Mouse (Mus musculus) embryonic facial prominence, embryonic 14.5 days (tissue): ENCODE measurements around the gene Ergic1. TPM values are rescaled to one million over a fixed set of nuclear protein-coding genes. Genes with fewer than 3 reads are reported as not detected.

ENCODE experiments used
- ATAC-seq: fragments of 200-750 bp; cut with Nextera tagmentation; 2 replicates; pipeline ENCODE4 v1.8.0; 2017; ENCODE audit warnings: low read depth, moderate number of reproducible peaks, moderate TSS enrichment
- DNase-seq: peaks from one replicate; pipeline ENCODE4 v3.0.0-alpha.2; 2015; ENCODE audit warnings: low spot score
- H3K27ac ChIP-seq: fragments of 300-500 bp; sonication (generic); replicated peaks from 2 replicates; pipeline ENCODE4 v1.5.1; 2014; ENCODE audit warnings: low read depth, mild to moderate bottlenecking, low read length, moderate library complexity
- H3K27me3 ChIP-seq: fragments of 300-500 bp; sonication (generic); replicated peaks from 2 replicates; pipeline ENCODE4 v1.6.1; 2014; ENCODE audit warnings: low read length; ENCODE audit not compliant: control insufficient read depth, insufficient read depth
- H3K36me3 ChIP-seq: fragments of 300-500 bp; sonication (generic); 2 replicates; pipeline ENCODE4 v1.6.1; 2014; ENCODE audit warnings: low read length, mixed read lengths; ENCODE audit not compliant: control insufficient read depth, insufficient read depth
- H3K4me1 ChIP-seq: fragments of 300-500 bp; sonication (generic); 2 replicates; pipeline ENCODE4 v1.6.1; 2014; ENCODE audit warnings: antibody characterized with exemption, low read length; ENCODE audit not compliant: control insufficient read depth, insufficient read depth
- H3K4me2 ChIP-seq: fragments of 300-500 bp; sonication (generic); 2 replicates; pipeline ENCODE4 v1.6.1; 2014; ENCODE audit warnings: low read depth, mild to moderate bottlenecking, low read length, moderate library complexity, mixed read lengths
- H3K4me3 ChIP-seq: fragments of 300-500 bp; sonication (generic); 2 replicates; pipeline ENCODE4 v1.5.1; 2014; ENCODE audit warnings: low read depth, mild to moderate bottlenecking, low read length
- H3K9ac ChIP-seq: fragments of 300-500 bp; sonication (generic); 2 replicates; pipeline ENCODE4 v1.6.1; 2014; ENCODE audit warnings: low read depth, mild to moderate bottlenecking, low read length, moderate library complexity, mixed read lengths
- H3K9me3 ChIP-seq: fragments of 300-500 bp; sonication (generic); 2 replicates; pipeline ENCODE4 v1.6.1; 2016; ENCODE audit warnings: low read length; ENCODE audit not compliant: control insufficient read depth
- WGBS: fragments of 180-500 bp; shearing (Covaris S2); extraction: QIAGEN DNeasy Blood & Tissue Kit; methylation state at CpG from one replicate; pipeline ENCODE4 v1.1.7; 2014; 5-methylcytosine and 5-hydroxymethylcytosine counted together
- polyA plus RNA-seq: library from polyadenylated mRNA; unstranded; fragments of >200 nt; fragmentation: Nextera tagmentation; extraction: Ambion mirVana; gene quantifications from 2 replicates; pipeline ENCODE4 v1.2.1, GENCODE M21; 2014

Gene Ergic1
- polyA plus RNA-seq, 1 experiment from 2014 or later, result 149 TPM

GRCm38 (mm10) chr17:26583056-26583455 is 21.8 kb downstream of the Ergic1 start:
- no peaks in the 10 kb centered on the region for H3K9me3 ChIP-seq
- ATAC-seq (no peak), DNase-seq (no peak)
- H3K4me2 ChIP-seq, result no peak overlapping the region
- no peaks in the 10 kb centered on the region for H3K27me3 ChIP-seq
- WGBS, result 92% methylated on average over 9 of the region's 9 CpGs
- H3K36me3 ChIP-seq, result peaks cover 23% of the 10 kb centered on the region; the same call in 1 of the 2 replicates
- H3K4me3 ChIP-seq, result no peak overlapping the region
- H3K27ac ChIP-seq, result no peak overlapping the region; the same call in 1 of the 2 replicates
- H3K9ac ChIP-seq, result no peak overlapping the region
- 0 out of 2 replicates have a peak, but pooled peaks cover 8% of the 10 kb centered on the region for H3K4me1 ChIP-seq

GRCm38 (mm10) chr17:26583606-26584005 is 22.3 kb downstream of the Ergic1 start:
- Histone ChIP-seq H3K9ac (no peak overlapping the region), H3K27me3 (no peaks in the 10 kb centered on the region), H3K9me3 (no peaks in the 10 kb centered on the region), H3K27ac (peak overlapping the region; percentile 68; the same call in 1 of the 2 replicates), H3K36me3 (peaks cover 23% of the 10 kb centered on the region; the same call in 1 of the 2 replicates), H3K4me2 (no peak overlapping the region), H3K4me3 (no peak overlapping the region), H3K4me1 (0 out of 2 replicates have a peak, but pooled peaks cover 8% of the 10 kb centered on the region)
- ATAC-seq, result no peak
- DNase-seq, result no peak
- 86% methylated on average over 6 of the region's 6 CpGs for WGBS

GRCm38 (mm10) chr17:26584063-26584462 is 22.8 kb downstream of the Ergic1 start:
- peaks cover 23% of the 10 kb centered on the region; the same call in 1 of the 2 replicates for H3K36me3 ChIP-seq
- ATAC-seq (peak; percentile 16; the same call in 1 of the 2 replicates), DNase-seq (no peak)
- H3K27me3 ChIP-seq, result no peaks in the 10 kb centered on the region
- H3K9ac ChIP-seq, result no peak overlapping the region
- H3K4me1 ChIP-seq, result 0 out of 2 replicates have a peak, but pooled peaks cover 8% of the 10 kb centered on the region
- 72% methylated on average over 4 of the region's 4 CpGs for WGBS
- no peak overlapping the region for H3K4me3 ChIP-seq
- no peak overlapping the region; the same call in 1 of the 2 replicates for H3K4me2 ChIP-seq
- H3K27ac ChIP-seq, result peak overlapping the region; percentile 68
- H3K9me3 ChIP-seq, result no peaks in the 10 kb centered on the region

GRCm38 (mm10) chr17:26584558-26585136 is 23.4 kb downstream of the Ergic1 start:
- WGBS, result 48% methylated on average over 15 of the region's 15 CpGs
- DNase-seq, result peak; percentile 88
- H3K4me1 ChIP-seq, result 0 out of 2 replicates have a peak, but pooled peaks cover 8% of the 10 kb centered on the region
- peak overlapping the region; percentile 11; the same call in 1 of the 2 replicates for H3K4me2 ChIP-seq
- peaks cover 23% of the 10 kb centered on the region; the same call in 1 of the 2 replicates for H3K36me3 ChIP-seq
- peak; percentile 91 for ATAC-seq
- no peak overlapping the region for H3K9ac ChIP-seq
- peak overlapping the region; percentile 68 for H3K27ac ChIP-seq
- no peaks in the 10 kb centered on the region for H3K27me3 ChIP-seq
- H3K4me3 ChIP-seq, result no peak overlapping the region
- H3K9me3 ChIP-seq, result no peaks in the 10 kb centered on the region

DNA sequence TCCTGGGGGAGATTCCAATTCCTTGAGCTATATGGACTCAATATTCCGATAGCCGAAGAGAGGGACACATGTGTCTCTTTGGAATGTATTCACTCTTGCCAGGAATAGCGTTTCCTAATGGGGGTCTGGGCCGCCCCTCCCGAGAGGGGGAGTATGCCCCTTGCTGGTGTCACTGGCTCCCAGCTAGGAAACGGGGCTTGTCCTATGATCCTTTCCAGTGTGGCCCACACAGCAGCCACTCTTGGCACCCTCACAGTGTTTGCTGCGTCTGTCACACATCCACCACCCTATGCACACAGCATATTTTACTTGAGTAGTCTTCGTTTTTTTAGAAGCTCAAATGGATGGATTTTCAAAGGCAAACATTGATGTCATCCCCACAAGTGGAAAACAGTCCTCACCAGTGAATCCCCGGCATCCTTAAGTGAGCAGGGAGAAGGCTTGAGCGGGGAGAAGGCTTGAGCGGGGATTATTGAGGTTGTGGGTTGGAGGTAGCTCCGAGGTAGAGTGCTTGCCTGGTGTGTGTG is 26.7 kb downstream of the Ergic1 start:
- ATAC-seq, result no peak
- Histone ChIP-seq H3K36me3 (peaks cover 27% of the 10 kb centered on the region; the same call in 1 of the 2 replicates), H3K9ac (no peak overlapping the region), H3K27me3 (no peaks in the 10 kb centered on the region), H3K27ac (no peak overlapping the region), H3K4me3 (no peak overlapping the region), H3K4me2 (no peak overlapping the region), H3K9me3 (no peaks in the 10 kb centered on the region), H3K4me1 (0 out of 2 replicates have a peak, but pooled peaks cover 5% of the 10 kb centered on the region)
- WGBS, result 78% methylated on average over 12 of the region's 12 CpGs
- DNase-seq, result no peak

DNA sequence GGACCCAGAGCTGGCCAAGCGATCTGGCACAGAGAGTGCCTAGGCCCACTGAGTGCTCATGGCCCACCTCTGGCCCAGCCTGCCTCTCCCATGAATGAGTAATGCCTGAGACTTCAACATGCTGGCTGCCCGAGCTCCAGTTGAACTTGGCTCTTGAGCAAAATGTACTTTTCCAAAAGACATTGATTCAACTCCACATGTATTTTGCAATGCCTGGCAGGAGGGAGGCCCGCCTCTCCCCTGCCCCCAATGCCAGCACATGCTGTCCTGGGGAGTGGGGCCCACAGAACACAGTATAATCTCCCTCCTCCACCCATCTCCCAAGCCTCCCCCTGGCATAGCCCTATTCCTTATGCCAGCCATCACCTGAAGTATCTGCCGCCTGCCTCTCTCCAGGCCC is 31.2 kb downstream of the Ergic1 start:
- H3K27me3 ChIP-seq, result no peaks in the 10 kb centered on the region
- H3K36me3 ChIP-seq, result peaks cover 17% of the 10 kb centered on the region; the same call in 1 of the 2 replicates
- no peak overlapping the region for H3K4me3 ChIP-seq
- no peak overlapping the region for H3K9ac ChIP-seq
- 96% methylated on average over 4 of the region's 4 CpGs for WGBS
- no peak overlapping the region for H3K4me2 ChIP-seq
- H3K27ac ChIP-seq, result no peak overlapping the region
- no peaks in the 10 kb centered on the region for H3K9me3 ChIP-seq
- DNase-seq (no peak), ATAC-seq (no peak)
- H3K4me1 ChIP-seq, result peaks cover 23% of the 10 kb centered on the region

DNA sequence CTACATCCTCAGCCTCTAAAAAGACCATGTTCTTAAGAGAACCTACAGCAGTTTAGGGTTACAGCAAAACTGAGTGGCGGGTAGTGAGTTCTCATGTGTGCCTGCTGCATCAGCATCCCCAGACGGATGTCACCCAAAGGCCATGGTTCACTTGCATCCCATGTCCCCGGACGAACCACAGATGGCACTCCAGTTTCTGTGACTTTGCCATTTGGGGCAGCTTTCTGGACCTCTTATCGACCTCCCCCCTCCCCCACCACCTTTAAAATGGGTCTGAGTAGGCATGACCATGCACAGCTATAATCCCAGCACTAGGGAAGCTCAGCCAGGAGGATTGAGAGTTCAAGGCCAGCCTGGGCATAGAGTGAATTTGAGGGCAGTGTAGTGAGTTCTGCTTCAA is 31.9 kb downstream of the Ergic1 start:
- ATAC-seq (no peak), DNase-seq (no peak)
- Histone ChIP-seq H3K4me1 (peaks cover 23% of the 10 kb centered on the region), H3K27ac (no peak overlapping the region), H3K9ac (no peak overlapping the region), H3K27me3 (no peaks in the 10 kb centered on the region), H3K4me3 (no peak overlapping the region), H3K9me3 (no peaks in the 10 kb centered on the region), H3K36me3 (peaks cover 17% of the 10 kb centered on the region; the same call in 1 of the 2 replicates), H3K4me2 (no peak overlapping the region)
- WGBS, result 95% methylated on average over 5 of the region's 5 CpGs

- ATAC-seq, result no peak
- no peaks in the 10 kb centered on the region for H3K9me3 ChIP-seq
- 79% methylated on average over 7 of the region's 7 CpGs for WGBS
- no peak for DNase-seq
- H3K27me3 ChIP-seq, result no peaks in the 10 kb centered on the region
- H3K4me2 ChIP-seq, result no peak overlapping the region
- no peak overlapping the region for H3K4me3 ChIP-seq
- peaks cover 23% of the 10 kb centered on the region for H3K4me1 ChIP-seq
- H3K36me3 ChIP-seq, result peaks cover 17% of the 10 kb centered on the region; the same call in 1 of the 2 replicates
- H3K9ac ChIP-seq, result no peak overlapping the region
- H3K27ac ChIP-seq, result no peak overlapping the region
Observed at GRCm38 (mm10) chr17:26594171-26594570, 32.9 kb downstream of the Ergic1 start.
